Mouse (Mus musculus) intestine, postnatal 0 days (tissue): ENCODE results near the gene Ubxn6. TPM values are rescaled to one million over a fixed set of nuclear protein-coding genes. Genes with fewer than 3 reads are reported as not detected.
A peak's percentile ranks its signal among the peaks of the same experiment; 100 is the strongest.

ENCODE experiments used
- ATAC-seq: fragments of 200-750 bp; cut with Nextera tagmentation; 2 replicates; pipeline ENCODE4 v1.8.0; 2017; ENCODE audit warnings: mild to moderate bottlenecking, moderate TSS enrichment, moderate library complexity
- H3K27ac ChIP-seq: fragments of 300-500 bp; sonication (generic); 2 replicates; pipeline ENCODE4 v1.5.1; 2014; ENCODE audit warnings: mild to moderate bottlenecking, low read depth, low read length, moderate library complexity
- H3K27me3 ChIP-seq: fragments of 300-500 bp; sonication (generic); replicated peaks from 2 replicates; pipeline ENCODE4 v1.6.1; 2014; ENCODE audit warnings: low read length, mixed read lengths; ENCODE audit not compliant: control insufficient read depth, insufficient read depth
- H3K36me3 ChIP-seq: fragments of 300-500 bp; sonication (generic); 2 replicates; pipeline ENCODE4 v1.6.1; 2014; ENCODE audit warnings: mild to moderate bottlenecking, moderate library complexity; ENCODE audit not compliant: control insufficient read depth, insufficient read depth
- H3K4me1 ChIP-seq: fragments of 300-500 bp; sonication (generic); replicated peaks from 2 replicates; pipeline ENCODE4 v1.6.1; 2014; ENCODE audit warnings: antibody characterized with exemption, low read length, mixed read lengths; ENCODE audit not compliant: control insufficient read depth, insufficient read depth
- H3K4me2 ChIP-seq: fragments of 300-500 bp; sonication (generic); replicated peaks from 2 replicates; pipeline ENCODE4 v1.6.1; 2014; ENCODE audit warnings: low read depth, mild to moderate bottlenecking, moderate library complexity
- H3K4me3 ChIP-seq: fragments of 300-500 bp; sonication (generic); 2 replicates; pipeline ENCODE4 v1.5.1; 2014; ENCODE audit warnings: low read depth, low read length
- H3K9ac ChIP-seq: fragments of 300-500 bp; sonication (generic); 2 replicates; pipeline ENCODE4 v1.6.1; 2014; ENCODE audit warnings: mild to moderate bottlenecking, low read depth, low read length
- H3K9me3 ChIP-seq: fragments of 300-500 bp; sonication (generic); 2 replicates; pipeline ENCODE4 v1.6.1; 2016; ENCODE audit warnings: mixed run types; ENCODE audit not compliant: control insufficient read depth
- CTCF ChIP-seq: sonication (generic); IDR thresholded peaks from 2 replicates; pipeline ENCODE4 v1.5.1; 2016; ENCODE audit warnings: low read depth, mild to moderate bottlenecking, control low read depth, antibody characterized with exemption, moderate library complexity
- WGBS: fragments of 180-500 bp; shearing (Covaris S2); extraction: QIAGEN DNeasy Blood & Tissue Kit; methylation state at CpG from one replicate; pipeline ENCODE4 v1.1.7; 2014; 5-methylcytosine and 5-hydroxymethylcytosine counted together
- polyA plus RNA-seq: library from polyadenylated mRNA; unstranded; fragments of >200 nt; fragmentation: Nextera tagmentation; extraction: Ambion mirVana; gene quantifications from 2 replicates; pipeline ENCODE4 v1.2.1, GENCODE M21; 2015

Ubxn6 gene
- polyA plus RNA-seq, 1 experiment from 2014 or later = 42.5 TPM

DNA sequence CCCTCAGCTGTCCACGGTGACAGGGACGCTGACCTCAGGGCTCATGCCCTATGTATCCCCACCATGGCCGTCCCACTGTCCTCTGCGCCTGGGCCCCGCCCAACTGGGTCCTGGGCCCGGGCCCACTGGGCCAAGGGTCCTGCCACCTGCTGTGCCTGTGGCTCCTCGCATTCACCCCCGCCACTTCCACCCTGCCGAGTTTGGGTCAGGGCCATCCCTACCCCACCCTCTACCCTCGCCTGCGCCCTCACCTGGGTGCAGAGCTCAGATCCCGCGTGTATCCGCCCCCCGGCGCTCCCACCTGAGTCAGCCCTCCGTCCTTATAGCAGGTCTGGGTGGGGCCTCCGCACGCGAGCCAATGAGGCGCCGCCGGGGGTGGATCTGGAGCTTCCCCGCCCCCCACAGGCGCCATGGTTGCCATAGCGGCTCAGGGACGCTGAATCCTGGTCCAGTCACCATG is 42.5 kb upstream of the Ubxn6 start, which contains the start of gene Plin5:
Gene Plin5 (minus strand): TSS at position 346 of the 460 bp plus-strand sequence.
- TF ChIP-seq CTCF = no peak
- peaks cover 41% of the 10 kb centered on the region for H3K27me3 ChIP-seq
- no peaks in the 10 kb centered on the region for H3K36me3 ChIP-seq
- H3K9me3 ChIP-seq = peaks cover 4% of the 10 kb centered on the region
- peak within 1 kb of the TSS; percentile 70 for H3K4me2 ChIP-seq
- under 1% methylated on average over 27 of the region's 27 CpGs for WGBS
- H3K4me1 ChIP-seq = peaks cover 4% of the 10 kb centered on the region; the same call in 1 of the 2 replicates
- H3K4me3 ChIP-seq = peak within 1 kb of the TSS; percentile 31
- no peak within 1 kb of the TSS for H3K27ac ChIP-seq
- ATAC-seq = peak; percentile 36; the same call in 1 of the 2 replicates
- H3K9ac ChIP-seq = no peak within 1 kb of the TSS

DNA sequence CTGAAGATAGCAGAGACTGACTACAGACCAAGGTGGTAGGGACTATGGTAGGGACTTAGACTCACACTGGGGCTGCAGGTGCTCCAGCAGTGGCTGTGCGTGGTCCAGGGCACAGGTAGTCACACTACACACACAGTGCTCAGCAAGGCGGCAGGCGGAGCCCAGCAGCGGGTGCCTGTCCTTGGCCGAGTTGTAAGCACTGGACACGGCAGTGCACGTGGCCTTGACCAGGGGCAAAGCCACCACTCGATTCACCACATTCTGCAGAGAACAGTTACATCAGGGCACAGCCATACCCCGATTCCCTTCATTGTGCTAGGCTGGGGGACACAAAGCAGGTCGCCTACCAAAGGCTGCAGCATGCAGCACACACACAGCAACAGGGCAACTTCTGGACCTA is 41.4 kb upstream of the Ubxn6 start:
- Histone ChIP-seq H3K36me3 (no peaks in the 10 kb centered on the region), H3K9ac (no peak overlapping the region), H3K27me3 (peaks cover 30% of the 10 kb centered on the region), H3K9me3 (no peaks in the 10 kb centered on the region), H3K4me1 (peaks cover 4% of the 10 kb centered on the region; the same call in 1 of the 2 replicates), H3K27ac (no peak overlapping the region), H3K4me2 (no peak overlapping the region), H3K4me3 (no peak overlapping the region)
- no peak for TF ChIP-seq CTCF
- WGBS = 66% methylated on average over 10 of the region's 10 CpGs
- no peak for ATAC-seq

DNA sequence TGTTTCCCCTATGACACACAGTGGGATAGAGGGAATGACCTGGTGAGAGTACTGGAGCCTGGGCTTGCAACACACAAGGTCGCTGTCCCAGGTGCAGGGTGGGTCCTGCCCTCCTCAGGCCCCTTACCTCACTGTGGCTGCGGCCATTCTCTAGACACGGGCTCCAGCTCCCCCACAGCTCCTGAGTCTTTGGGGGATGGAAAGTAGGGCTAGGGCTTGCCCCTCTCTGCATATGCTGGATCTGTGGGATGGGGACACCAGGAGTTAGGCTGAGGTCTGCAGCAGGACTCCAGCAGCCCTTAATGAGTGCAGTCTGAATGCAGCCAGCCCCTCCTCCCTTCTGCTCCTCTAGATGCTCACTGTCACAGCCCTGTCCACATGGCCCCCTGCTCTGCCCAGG is 37.9 kb upstream of the Ubxn6 start:
- TF ChIP-seq CTCF = no peak
- no peak overlapping the region for H3K4me3 ChIP-seq
- H3K9ac ChIP-seq = no peak overlapping the region
- ATAC-seq = no peak
- no peaks in the 10 kb centered on the region for H3K27me3 ChIP-seq
- H3K9me3 ChIP-seq = no peaks in the 10 kb centered on the region
- H3K4me2 ChIP-seq = no peak overlapping the region
- H3K4me1 ChIP-seq = peaks cover 4% of the 10 kb centered on the region; the same call in 1 of the 2 replicates
- no peaks in the 10 kb centered on the region for H3K36me3 ChIP-seq
- no peak overlapping the region for H3K27ac ChIP-seq
- WGBS = 77% methylated on average over 3 of the region's 3 CpGs

DNA sequence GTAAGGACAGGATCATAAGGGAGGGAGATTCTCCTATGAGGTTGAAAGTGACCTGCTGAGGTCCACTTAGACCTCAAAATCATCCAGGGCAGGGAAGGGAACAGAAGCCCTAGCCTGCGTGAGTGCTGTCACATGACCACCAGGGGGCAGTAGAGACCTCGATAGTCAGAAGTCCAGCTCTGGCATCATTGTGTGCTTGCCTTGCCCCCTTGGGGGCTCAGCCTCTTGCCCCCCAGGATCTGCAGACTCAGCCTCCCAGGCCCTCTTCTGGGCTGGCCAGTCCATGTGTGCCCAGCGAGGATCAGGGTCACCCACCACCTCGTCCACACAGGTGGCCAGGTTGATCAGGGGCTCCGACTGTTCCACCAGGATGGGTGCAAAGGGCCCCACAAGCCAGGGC is 37.0 kb upstream of the Ubxn6 start:
- 54% methylated on average over 5 of the region's 5 CpGs for WGBS
- H3K27ac ChIP-seq = no peak overlapping the region
- no peaks in the 10 kb centered on the region for H3K27me3 ChIP-seq
- H3K36me3 ChIP-seq = no peaks in the 10 kb centered on the region
- ATAC-seq = peak; percentile 17; the same call in 1 of the 2 replicates
- no peak overlapping the region for H3K4me2 ChIP-seq
- peak; percentile 91 for TF ChIP-seq CTCF
- H3K9me3 ChIP-seq = no peaks in the 10 kb centered on the region
- H3K9ac ChIP-seq = no peak overlapping the region
- no peaks in the 10 kb centered on the region for H3K4me1 ChIP-seq
- no peak overlapping the region for H3K4me3 ChIP-seq

DNA sequence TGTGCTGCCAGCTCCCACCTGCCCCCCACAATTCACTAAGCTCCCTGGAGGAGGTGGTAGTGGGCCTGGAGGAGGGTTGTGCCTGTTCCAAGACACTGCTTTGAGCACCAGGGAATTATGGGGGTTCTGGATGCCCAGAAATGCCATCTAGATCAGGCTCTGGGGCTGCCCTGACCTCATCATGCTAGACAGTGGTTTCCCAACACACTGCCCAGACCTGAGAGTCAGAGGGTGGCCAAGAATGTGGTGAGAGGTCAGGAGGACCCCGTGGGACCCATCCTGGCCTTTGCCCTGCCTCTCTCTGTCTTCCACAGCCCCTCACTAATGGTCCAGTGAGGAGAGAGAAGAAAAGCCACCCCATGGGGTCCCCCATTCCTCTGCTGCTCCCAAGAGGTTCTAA is 36.2 kb upstream of the Ubxn6 start:
- no peak for ATAC-seq
- H3K4me1 ChIP-seq = no peaks in the 10 kb centered on the region
- no peak overlapping the region for H3K4me3 ChIP-seq
- no peaks in the 10 kb centered on the region for H3K36me3 ChIP-seq
- no peak for TF ChIP-seq CTCF
- no peak overlapping the region for H3K9ac ChIP-seq
- H3K4me2 ChIP-seq = no peak overlapping the region
- no peaks in the 10 kb centered on the region for H3K27me3 ChIP-seq
- 67% methylated on average over 1 of the region's 1 CpGs for WGBS
- no peak overlapping the region for H3K27ac ChIP-seq
- no peaks in the 10 kb centered on the region for H3K9me3 ChIP-seq

DNA sequence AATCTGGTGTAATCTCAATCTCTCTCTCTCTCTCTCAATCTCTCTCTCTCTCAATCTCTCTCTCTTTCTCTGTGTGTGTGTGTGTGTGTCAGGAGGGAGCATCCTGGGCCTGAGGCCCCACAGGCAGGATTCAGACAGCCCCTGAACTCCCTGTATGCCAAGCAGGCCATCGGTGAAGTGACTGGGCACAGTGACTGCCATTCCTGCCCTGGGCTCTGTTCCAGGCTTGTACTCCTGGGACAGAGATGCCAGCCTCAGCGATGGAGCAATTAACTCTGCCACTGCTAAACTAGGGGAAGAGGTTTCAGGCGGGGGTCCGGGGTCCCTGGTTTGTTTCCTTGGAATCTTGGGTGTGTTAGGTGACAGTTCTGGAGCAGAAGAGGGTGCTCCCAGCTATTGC is 35.7 kb upstream of the Ubxn6 start:
- Histone ChIP-seq H3K4me3 (no peak overlapping the region), H3K27ac (no peak overlapping the region), H3K27me3 (no peaks in the 10 kb centered on the region), H3K4me2 (no peak overlapping the region), H3K9ac (no peak overlapping the region), H3K36me3 (no peaks in the 10 kb centered on the region), H3K9me3 (no peaks in the 10 kb centered on the region), H3K4me1 (no peaks in the 10 kb centered on the region)
- TF ChIP-seq CTCF = no peak
- 75% methylated on average over 4 of the region's 4 CpGs for WGBS
- ATAC-seq = no peak
